Mouse (Mus musculus): ENCODE data around the gene Hps1. TPM values are rescaled to one million over a fixed set of nuclear protein-coding genes. Genes with fewer than 3 reads are reported as not detected.

Hps1 gene
- total and polyA plus RNA-seq, 2 experiments from 2014 or later, result 11.9 to 13.6 TPM

- Histone ChIP-seq H3K4me3 (ENCODE audit: low read length) (no peak overlapping the region), H3K27ac (no peak overlapping the region), H3K4me1 (ENCODE audit: insufficient read depth, low read length) (peaks cover 6% of the 10 kb centered on the region; the same call in 1 of the 2 replicates), H3K9me3 (ENCODE audit: low read length) (no peaks in the 10 kb centered on the region), H3K9ac (replicated peaks; ENCODE audit: low read length) (no peak overlapping the region), H3K4me2 (ENCODE audit: low read depth, low read length) (no peak overlapping the region), H3K27me3 (ENCODE audit: insufficient read depth, low read length) (no peaks in the 10 kb centered on the region), H3K36me3 (ENCODE audit: insufficient read depth, low read length) (no peaks in the 10 kb centered on the region)
- DNase-seq (ENCODE audit: low spot score) (no peak), ATAC-seq (no peak)
- 69% methylated on average over 9 of the region's 9 CpGs for WGBS
- no peak for TF ChIP-seq CTCF (IDR thresholded peaks at IDR 0.05; ENCODE audit: low read depth)
Observed at GRCm38 (mm10) chr19:42737753-42738152, 42.0 kb downstream of the Hps1 start.

DNA sequence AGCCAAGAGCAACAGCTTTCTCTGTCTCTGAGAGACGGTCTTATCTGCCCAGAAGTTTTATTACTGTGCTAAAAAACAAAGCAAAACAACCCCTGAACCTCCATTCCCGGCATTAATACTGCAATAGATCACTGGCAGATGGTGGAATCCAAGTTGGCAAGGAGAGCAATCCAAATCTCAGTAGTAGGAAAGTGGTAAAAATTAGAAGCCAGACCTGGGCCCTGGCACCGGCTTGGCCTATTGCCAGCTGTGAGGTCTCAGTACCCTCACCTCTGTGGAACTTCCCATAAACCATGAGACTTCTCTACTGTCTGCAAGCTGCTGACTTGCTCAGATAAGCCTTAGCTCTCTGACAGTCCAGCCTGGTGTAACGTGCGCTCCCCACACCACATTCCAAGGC, 44.8 kb downstream of the Hps1 start:
- no peak overlapping the region for H3K4me3 ChIP-seq (ENCODE audit: low read length)
- peaks cover 6% of the 10 kb centered on the region; the same call in 1 of the 2 replicates for H3K4me1 ChIP-seq (ENCODE audit: insufficient read depth, low read length)
- no peak for ATAC-seq
- H3K27me3 ChIP-seq (ENCODE audit: insufficient read depth, low read length), result no peaks in the 10 kb centered on the region
- H3K9me3 ChIP-seq (ENCODE audit: low read length), result no peaks in the 10 kb centered on the region
- no peak for TF ChIP-seq CTCF (IDR thresholded peaks at IDR 0.05; ENCODE audit: low read depth)
- WGBS, result 77% methylated on average over 5 of the region's 5 CpGs
- H3K4me2 ChIP-seq (ENCODE audit: low read depth, low read length), result no peak overlapping the region
- H3K9ac ChIP-seq (replicated peaks; ENCODE audit: low read length), result no peak overlapping the region
- no peak overlapping the region for H3K27ac ChIP-seq
- no peaks in the 10 kb centered on the region for H3K36me3 ChIP-seq (ENCODE audit: insufficient read depth, low read length)
- DNase-seq (ENCODE audit: low spot score), result no peak

- Histone ChIP-seq H3K9ac (replicated peaks; ENCODE audit: low read length) (no peak overlapping the region), H3K27ac (no peak overlapping the region), H3K4me3 (ENCODE audit: low read length) (no peak overlapping the region), H3K4me1 (ENCODE audit: insufficient read depth, low read length) (0 out of 2 replicates have a peak, but pooled peaks cover 5% of the 10 kb centered on the region), H3K27me3 (ENCODE audit: insufficient read depth, low read length) (no peaks in the 10 kb centered on the region), H3K36me3 (ENCODE audit: insufficient read depth, low read length) (no peaks in the 10 kb centered on the region), H3K9me3 (ENCODE audit: low read length) (no peaks in the 10 kb centered on the region), H3K4me2 (ENCODE audit: low read depth, low read length) (no peak overlapping the region)
- 90% methylated on average over 4 of the region's 4 CpGs for WGBS
- no peak for TF ChIP-seq CTCF (IDR thresholded peaks at IDR 0.05; ENCODE audit: low read depth)
- ATAC-seq (no peak), DNase-seq (ENCODE audit: low spot score) (no peak)
Observed at GRCm38 (mm10) chr19:42727424-42727823, 52.4 kb downstream of the Hps1 start.

- no peak overlapping the region for H3K9ac ChIP-seq (replicated peaks; ENCODE audit: low read length)
- DNase-seq (ENCODE audit: low spot score) (peak; percentile 51), ATAC-seq (0 out of 2 replicates have a peak, but pooled peaks have one; percentile 24)
- no peaks in the 10 kb centered on the region for H3K9me3 ChIP-seq (ENCODE audit: low read length)
- no peak overlapping the region for H3K4me3 ChIP-seq (ENCODE audit: low read length)
- H3K36me3 ChIP-seq (ENCODE audit: insufficient read depth, low read length), result no peaks in the 10 kb centered on the region
- H3K4me1 ChIP-seq (ENCODE audit: insufficient read depth, low read length), result 0 out of 2 replicates have a peak, but pooled peaks cover 5% of the 10 kb centered on the region
- no peak overlapping the region for H3K27ac ChIP-seq
- no peak for TF ChIP-seq CTCF (IDR thresholded peaks at IDR 0.05; ENCODE audit: low read depth)
- WGBS, result 59% methylated on average over 10 of the region's 10 CpGs
- no peak overlapping the region for H3K4me2 ChIP-seq (ENCODE audit: low read depth, low read length)
- no peaks in the 10 kb centered on the region for H3K27me3 ChIP-seq (ENCODE audit: insufficient read depth, low read length)
Observed at GRCm38 (mm10) chr19:42726766-42727165, 53.0 kb downstream of the Hps1 start.

DNA sequence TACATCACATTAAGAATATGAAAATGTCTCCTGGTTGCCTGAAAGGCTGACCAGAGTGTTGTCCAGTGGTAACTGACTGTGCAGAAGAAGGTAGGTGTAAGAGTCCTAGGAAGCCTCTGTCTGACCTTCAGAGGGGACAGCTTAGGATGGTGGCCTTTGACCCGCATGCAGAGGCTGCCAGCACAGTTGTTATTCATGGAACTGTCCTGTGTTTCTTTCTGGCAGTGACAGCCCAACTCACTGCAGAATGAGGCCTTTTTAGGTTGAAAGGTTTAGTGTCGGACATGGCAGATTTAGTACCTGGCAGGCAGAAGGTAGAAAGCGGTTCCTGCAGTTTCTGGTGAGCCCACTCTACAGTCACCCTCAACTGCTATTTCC, 53.8 kb downstream of the Hps1 start:
- H3K4me2 ChIP-seq (ENCODE audit: low read depth, low read length), result no peak overlapping the region
- WGBS, result 84% methylated on average over 3 of the region's 3 CpGs
- ATAC-seq (no peak), DNase-seq (ENCODE audit: low spot score) (no peak)
- H3K27ac ChIP-seq, result no peak overlapping the region
- H3K27me3 ChIP-seq (ENCODE audit: insufficient read depth, low read length), result no peaks in the 10 kb centered on the region
- H3K4me1 ChIP-seq (ENCODE audit: insufficient read depth, low read length), result 0 out of 2 replicates have a peak, but pooled peaks cover 5% of the 10 kb centered on the region
- H3K36me3 ChIP-seq (ENCODE audit: insufficient read depth, low read length), result no peaks in the 10 kb centered on the region
- no peak for TF ChIP-seq CTCF (IDR thresholded peaks at IDR 0.05; ENCODE audit: low read depth)
- H3K9me3 ChIP-seq (ENCODE audit: low read length), result no peaks in the 10 kb centered on the region
- H3K4me3 ChIP-seq (ENCODE audit: low read length), result no peak overlapping the region
- H3K9ac ChIP-seq (replicated peaks; ENCODE audit: low read length), result no peak overlapping the region

DNA sequence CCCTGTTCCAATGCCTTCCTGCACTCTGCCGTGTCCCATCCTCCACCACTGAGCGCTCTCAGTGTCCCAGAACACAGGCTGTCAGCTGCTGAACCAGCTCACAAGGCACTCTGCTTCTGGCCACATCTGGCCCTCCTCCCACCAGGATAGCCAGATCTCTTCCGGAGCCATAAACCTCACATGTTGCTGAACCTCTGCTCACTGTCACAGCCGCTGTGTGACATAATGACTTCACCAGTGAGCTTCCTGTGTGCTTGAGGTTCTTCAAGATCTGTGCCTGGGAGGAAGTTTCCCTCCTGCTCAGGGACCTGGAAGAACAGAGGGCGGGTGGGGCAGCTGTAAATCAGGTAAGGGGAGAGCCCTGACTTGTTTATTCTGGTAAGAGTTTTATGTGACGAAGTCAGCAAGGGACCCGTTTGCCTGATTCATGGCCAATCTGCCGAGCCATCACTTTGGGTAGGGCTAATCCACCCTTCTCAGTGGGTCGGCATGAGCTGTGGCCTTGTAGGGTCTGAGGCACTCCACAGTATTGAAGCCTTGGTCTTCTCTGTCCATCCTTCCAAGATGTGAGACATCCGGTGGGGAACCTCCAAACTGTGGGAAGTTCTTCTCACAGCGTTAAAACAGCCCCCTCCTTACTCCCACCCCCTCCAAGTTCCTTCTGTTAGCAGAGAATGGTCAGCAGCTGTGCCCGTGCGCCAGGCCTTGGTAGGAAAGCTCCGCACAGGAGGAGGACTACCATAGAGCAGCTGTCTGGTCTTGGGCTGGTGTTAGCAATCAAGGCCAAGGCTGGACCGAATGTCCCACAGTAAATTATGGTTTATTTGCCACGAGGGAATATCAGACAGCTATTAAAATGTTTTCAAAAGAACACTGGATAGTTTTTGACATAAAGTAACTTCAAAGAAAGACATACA, 54.5 kb downstream of the Hps1 start:
- H3K4me2 ChIP-seq (ENCODE audit: low read depth, low read length), result no peak overlapping the region
- no peak overlapping the region for H3K9ac ChIP-seq (replicated peaks; ENCODE audit: low read length)
- no peak for TF ChIP-seq CTCF (IDR thresholded peaks at IDR 0.05; ENCODE audit: low read depth)
- H3K27me3 ChIP-seq (ENCODE audit: insufficient read depth, low read length), result no peaks in the 10 kb centered on the region
- 0 out of 2 replicates have a peak, but pooled peaks cover 5% of the 10 kb centered on the region for H3K4me1 ChIP-seq (ENCODE audit: insufficient read depth, low read length)
- ATAC-seq (no peak), DNase-seq (ENCODE audit: low spot score) (no peak)
- no peak overlapping the region for H3K4me3 ChIP-seq (ENCODE audit: low read length)
- no peak overlapping the region for H3K27ac ChIP-seq
- no peaks in the 10 kb centered on the region for H3K36me3 ChIP-seq (ENCODE audit: insufficient read depth, low read length)
- no peaks in the 10 kb centered on the region for H3K9me3 ChIP-seq (ENCODE audit: low read length)
- 72% methylated on average over 16 of the region's 16 CpGs for WGBS

DNA sequence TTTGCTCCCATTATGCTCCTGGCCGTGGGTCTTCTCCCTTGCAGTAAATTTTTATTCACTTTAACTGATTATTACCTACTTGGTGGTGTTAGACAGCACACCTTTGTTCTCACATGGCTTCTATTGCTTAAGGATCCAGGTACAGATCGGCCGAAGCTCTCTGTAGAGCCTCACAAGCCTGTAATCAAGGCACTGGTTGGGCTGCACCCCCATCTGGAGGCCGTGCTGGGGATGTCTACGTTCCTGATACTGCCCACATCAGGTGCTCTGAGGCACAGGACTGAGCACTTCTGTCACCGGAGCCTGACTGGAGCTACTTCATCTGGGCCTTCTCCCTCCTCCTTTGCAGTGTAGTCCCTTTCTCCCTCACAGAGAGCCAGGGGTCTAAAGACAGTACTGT, 56.5 kb downstream of the Hps1 start:
- Histone ChIP-seq H3K4me2 (ENCODE audit: low read depth, low read length) (no peak overlapping the region), H3K36me3 (ENCODE audit: insufficient read depth, low read length) (no peaks in the 10 kb centered on the region), H3K9ac (replicated peaks; ENCODE audit: low read length) (no peak overlapping the region), H3K27ac (no peak overlapping the region), H3K4me1 (ENCODE audit: insufficient read depth, low read length) (0 out of 2 replicates have a peak, but pooled peaks cover 5% of the 10 kb centered on the region), H3K4me3 (ENCODE audit: low read length) (no peak overlapping the region), H3K27me3 (ENCODE audit: insufficient read depth, low read length) (no peaks in the 10 kb centered on the region), H3K9me3 (ENCODE audit: low read length) (no peaks in the 10 kb centered on the region)
- ATAC-seq (no peak), DNase-seq (ENCODE audit: low spot score) (peak; percentile 37)
- WGBS, result 74% methylated on average over 6 of the region's 6 CpGs
- TF ChIP-seq CTCF (IDR thresholded peaks at IDR 0.05; ENCODE audit: low read depth), result peak; percentile 50
